Mouse (Mus musculus) stomach, postnatal 0 days (tissue): ENCODE measurements around the gene Cacna1g.

Source experiments
- CTCF ChIP-seq: IDR thresholded peaks from 2 replicates; pipeline ENCODE4 v1.5.1; 2016; ENCODE audit warnings: antibody characterized with exemption, low read depth, mild to moderate bottlenecking, moderate library complexity
- EP300 ChIP-seq: optimal IDR thresholded peaks from 2 replicates; pipeline ENCODE3; 2016; ENCODE audit warnings: antibody characterized with exemption

GRCm38 (mm10) chr11:94461856-94462255 is 12.1 kb downstream of the Cacna1g start:
- TF ChIP-seq CTCF (no peak), EP300 (no peak)
